Mouse (Mus musculus) limb, embryonic 14.5 days (tissue): ENCODE measurements around the gene Tmem104. TPM values are rescaled to one million over a fixed set of nuclear protein-coding genes. Genes with fewer than 3 reads are reported as not detected.

Experiments used
- ATAC-seq: fragments of 200-750 bp; cut with Nextera tagmentation; 2 replicates; pipeline ENCODE4 v1.8.0; 2017; ENCODE audit warnings: low read depth, moderate number of reproducible peaks, moderate TSS enrichment; ENCODE audit not compliant: low FRiP score
- DNase-seq: peaks from one replicate; pipeline ENCODE4 v3.0.0-alpha.2; 2015; ENCODE audit warnings: low spot score
- H3K27ac ChIP-seq: fragments of 300-500 bp; sonication (generic); replicated peaks from 2 replicates; pipeline ENCODE4 v1.5.1; 2014; ENCODE audit warnings: low read depth, mild to moderate bottlenecking, low read length, moderate library complexity, mixed read lengths
- H3K27me3 ChIP-seq: fragments of 300-500 bp; sonication (generic); 2 replicates; pipeline ENCODE4 v1.6.1; 2014; ENCODE audit warnings: low read length, mixed read lengths; ENCODE audit not compliant: control insufficient read depth, insufficient read depth
- H3K36me3 ChIP-seq: fragments of 300-500 bp; sonication (generic); 2 replicates; pipeline ENCODE4 v1.6.1; 2014; ENCODE audit warnings: mild to moderate bottlenecking, low read length, moderate library complexity, mixed read lengths; ENCODE audit not compliant: control insufficient read depth, insufficient read depth
- H3K4me1 ChIP-seq: fragments of 300-500 bp; sonication (generic); 2 replicates; pipeline ENCODE4 v1.6.1; 2014; ENCODE audit warnings: antibody characterized with exemption, low read length, mixed read lengths; ENCODE audit not compliant: control insufficient read depth, insufficient read depth
- H3K4me2 ChIP-seq: fragments of 300-500 bp; sonication (generic); replicated peaks from 2 replicates; pipeline ENCODE4 v1.6.1; 2014; ENCODE audit warnings: low read depth, mild to moderate bottlenecking, low read length, moderate library complexity; ENCODE audit not compliant: severe bottlenecking
- H3K4me3 ChIP-seq: fragments of 300-500 bp; sonication (generic); replicated peaks from 2 replicates; pipeline ENCODE4 v1.5.1; 2014; ENCODE audit warnings: low read length
- H3K9ac ChIP-seq: fragments of 300-500 bp; sonication (generic); 2 replicates; pipeline ENCODE4 v1.6.1; 2014; ENCODE audit warnings: mild to moderate bottlenecking, low read depth, low read length, moderate library complexity; ENCODE audit not compliant: severe bottlenecking
- H3K9me3 ChIP-seq: fragments of 300-500 bp; sonication (generic); 2 replicates; pipeline ENCODE4 v1.6.1; 2016; ENCODE audit warnings: low read length; ENCODE audit not compliant: control insufficient read depth
- POLR2A ChIP-seq: fragments of 200-500 bp; IDR thresholded peaks from 2 replicates; pipeline ENCODE4 v1.8.0; 2012; ENCODE audit warnings: inconsistent platforms, mild to moderate bottlenecking, moderate library complexity, borderline replicate concordance; ENCODE audit not compliant: insufficient read depth, insufficient read length; ENCODE audit errors: extremely low read depth
- WGBS: fragments of 180-500 bp; shearing (Covaris S2); extraction: QIAGEN DNeasy Blood & Tissue Kit; methylation state at CpG from one replicate; pipeline ENCODE4 v1.1.7; 2014; 5-methylcytosine and 5-hydroxymethylcytosine counted together
- polyA plus RNA-seq, 2 experiments: library from polyadenylated mRNA; depleted of rRNA in 1 of 2; stranded (reverse) in 1 of 2; unstranded in 1 of 2; fragments of >200 nt; fragmentation: Nextera tagmentation in 1 of 2; extraction: Ambion mirVana in 1 of 2; gene quantifications; 2 replicates each; pipeline versions ENCODE4 v1.2.1 to v1.2.3; 2012 to 2014

The Tmem104 gene
- polyA plus RNA-seq, 2 experiments = 9.2 to 12.4 TPM

DNA sequence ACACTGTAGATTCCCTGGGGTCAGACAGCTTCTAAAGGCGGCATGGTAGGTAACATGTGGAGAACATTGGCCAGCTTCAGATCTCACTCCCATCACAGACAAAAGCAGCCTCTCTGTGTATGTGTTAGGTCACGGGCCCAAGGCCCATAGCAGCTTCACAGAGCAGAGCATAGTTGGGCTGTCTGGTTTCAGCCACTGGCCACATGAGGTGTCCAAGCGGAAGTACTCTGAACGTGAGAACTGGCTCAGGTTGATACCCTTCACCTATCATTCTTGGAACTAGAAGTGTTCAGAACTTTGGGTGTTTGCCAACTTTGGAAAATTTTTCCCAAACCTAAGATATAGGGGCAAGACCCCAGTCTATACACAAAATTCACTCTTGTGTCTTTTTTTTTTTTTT, 17.9 kb upstream of the Tmem104 start:
- Histone ChIP-seq H3K36me3 (no peaks in the 10 kb centered on the region), H3K9ac (no peak overlapping the region), H3K4me2 (no peak overlapping the region), H3K4me1 (peaks cover 35% of the 10 kb centered on the region), H3K27ac (no peak overlapping the region), H3K4me3 (no peak overlapping the region), H3K9me3 (no peaks in the 10 kb centered on the region), H3K27me3 (peaks cover 21% of the 10 kb centered on the region)
- DNase-seq = no peak
- WGBS = 86% methylated on average over 4 of the region's 4 CpGs
- ATAC-seq = no peak
- no peak for TF ChIP-seq POLR2A

DNA sequence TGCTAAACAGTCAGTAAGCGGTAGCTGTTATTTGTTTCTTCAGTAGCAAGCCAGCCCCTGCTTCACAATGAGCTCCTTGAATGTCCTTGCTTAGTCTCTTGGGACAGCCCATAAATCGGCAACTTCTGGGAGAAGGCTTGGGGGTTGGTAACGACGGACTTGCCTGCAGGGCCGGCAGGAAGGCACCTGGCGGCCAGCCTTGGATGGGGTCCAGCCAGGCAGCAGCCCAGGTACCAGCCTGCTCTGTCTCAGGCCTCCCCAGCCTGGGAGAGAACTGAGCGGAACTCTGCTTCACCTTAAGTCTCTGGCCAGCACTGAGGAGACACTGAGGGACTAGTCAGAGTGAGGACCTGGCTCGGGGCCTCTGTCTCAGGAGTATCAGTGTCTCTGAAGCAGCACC, 16.2 kb upstream of the Tmem104 start:
- TF ChIP-seq POLR2A = no peak
- WGBS = 27% methylated on average over 8 of the region's 8 CpGs
- peaks cover 29% of the 10 kb centered on the region for H3K4me1 ChIP-seq
- H3K4me2 ChIP-seq = no peak overlapping the region
- ATAC-seq (no peak), DNase-seq (no peak)
- no peak overlapping the region for H3K27ac ChIP-seq
- no peak overlapping the region for H3K9ac ChIP-seq
- no peak overlapping the region for H3K4me3 ChIP-seq
- 0 out of 2 replicates have a peak, but pooled peaks cover 5% of the 10 kb centered on the region for H3K27me3 ChIP-seq
- no peaks in the 10 kb centered on the region for H3K9me3 ChIP-seq
- H3K36me3 ChIP-seq = no peaks in the 10 kb centered on the region

DNA sequence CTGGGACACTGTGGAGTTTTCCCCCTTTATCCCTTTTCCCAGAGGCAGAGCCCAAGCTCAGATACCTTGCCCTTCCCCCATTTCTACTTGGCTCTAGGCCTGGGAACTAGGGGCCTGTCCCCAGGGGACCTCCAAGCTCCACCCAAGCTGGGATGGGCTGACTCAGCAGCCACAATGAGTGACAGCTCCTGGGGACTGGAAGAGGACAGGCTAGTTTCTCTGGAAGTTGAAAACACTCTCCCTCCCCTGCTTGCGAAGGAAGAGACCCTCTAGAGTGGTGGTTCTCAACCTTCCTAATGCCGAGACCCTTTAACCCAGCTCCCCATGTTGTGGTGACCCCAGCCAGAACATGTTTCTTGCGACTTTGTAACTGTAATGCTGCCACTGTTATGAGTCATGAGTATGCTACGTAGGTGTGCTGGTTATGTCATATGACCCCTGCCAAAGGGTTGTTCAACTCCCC, 14.4 kb upstream of the Tmem104 start:
- Histone ChIP-seq H3K27me3 (0 out of 2 replicates have a peak, but pooled peaks cover 5% of the 10 kb centered on the region), H3K4me2 (no peak overlapping the region), H3K9me3 (no peaks in the 10 kb centered on the region), H3K27ac (no peak overlapping the region), H3K4me3 (no peak overlapping the region), H3K9ac (no peak overlapping the region), H3K36me3 (no peaks in the 10 kb centered on the region), H3K4me1 (peaks cover 39% of the 10 kb centered on the region)
- ATAC-seq = no peak
- no peak for TF ChIP-seq POLR2A
- peak; percentile 64 for DNase-seq
- whole genome bisulfite sequencing = 35% methylated on average over 4 of the region's 4 CpGs

DNA sequence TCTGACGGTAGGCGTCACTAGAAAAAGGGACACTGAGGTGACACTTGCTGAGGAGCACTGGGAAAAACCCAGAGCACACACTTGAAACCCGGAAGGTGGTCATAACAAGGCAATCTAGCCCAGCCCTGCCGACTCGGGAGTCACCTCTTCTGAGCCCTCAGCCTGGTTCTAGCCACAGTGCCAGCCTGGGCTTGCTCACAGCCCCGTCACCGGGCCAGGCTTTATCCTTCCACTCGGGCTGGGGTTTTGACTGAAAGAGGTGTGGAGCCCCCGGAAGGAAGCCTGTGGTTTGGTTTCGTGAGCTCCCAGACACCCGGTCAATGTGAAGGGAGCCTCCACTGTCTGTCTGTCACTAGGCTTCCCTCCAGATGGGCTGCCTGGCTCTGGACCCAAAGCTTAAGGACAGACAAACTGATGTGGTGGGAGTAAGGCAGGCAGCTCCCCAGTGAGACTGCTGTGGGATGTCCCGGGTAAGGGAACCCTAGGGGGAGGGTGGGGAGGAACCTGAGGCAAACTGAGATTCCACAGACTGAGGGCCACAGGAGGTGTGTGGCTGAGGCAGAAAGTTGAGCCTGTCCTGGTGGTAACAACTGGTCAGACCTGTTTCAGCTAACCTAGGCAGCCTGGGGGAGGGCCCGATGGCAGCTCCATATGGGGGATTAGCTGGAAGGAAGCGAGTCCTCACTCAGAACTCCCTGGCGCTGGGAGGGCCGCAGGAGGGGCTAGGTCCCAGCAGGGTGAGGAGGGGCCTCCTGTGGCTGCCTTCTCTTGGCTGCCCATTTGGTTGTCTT, 13.5 kb upstream of the Tmem104 start:
- peak overlapping the region; percentile 10; the same call in 1 of the 2 replicates for H3K4me2 ChIP-seq
- H3K27me3 ChIP-seq = 0 out of 2 replicates have a peak, but pooled peaks cover 5% of the 10 kb centered on the region
- H3K9ac ChIP-seq = no peak overlapping the region
- ATAC-seq (no peak), DNase-seq (no peak)
- peaks cover 41% of the 10 kb centered on the region for H3K4me1 ChIP-seq
- no peak overlapping the region for H3K27ac ChIP-seq
- no peak for TF ChIP-seq POLR2A
- H3K36me3 ChIP-seq = no peaks in the 10 kb centered on the region
- WGBS = 13% methylated on average over 16 of the region's 16 CpGs
- H3K4me3 ChIP-seq = no peak overlapping the region
- no peaks in the 10 kb centered on the region for H3K9me3 ChIP-seq

DNA sequence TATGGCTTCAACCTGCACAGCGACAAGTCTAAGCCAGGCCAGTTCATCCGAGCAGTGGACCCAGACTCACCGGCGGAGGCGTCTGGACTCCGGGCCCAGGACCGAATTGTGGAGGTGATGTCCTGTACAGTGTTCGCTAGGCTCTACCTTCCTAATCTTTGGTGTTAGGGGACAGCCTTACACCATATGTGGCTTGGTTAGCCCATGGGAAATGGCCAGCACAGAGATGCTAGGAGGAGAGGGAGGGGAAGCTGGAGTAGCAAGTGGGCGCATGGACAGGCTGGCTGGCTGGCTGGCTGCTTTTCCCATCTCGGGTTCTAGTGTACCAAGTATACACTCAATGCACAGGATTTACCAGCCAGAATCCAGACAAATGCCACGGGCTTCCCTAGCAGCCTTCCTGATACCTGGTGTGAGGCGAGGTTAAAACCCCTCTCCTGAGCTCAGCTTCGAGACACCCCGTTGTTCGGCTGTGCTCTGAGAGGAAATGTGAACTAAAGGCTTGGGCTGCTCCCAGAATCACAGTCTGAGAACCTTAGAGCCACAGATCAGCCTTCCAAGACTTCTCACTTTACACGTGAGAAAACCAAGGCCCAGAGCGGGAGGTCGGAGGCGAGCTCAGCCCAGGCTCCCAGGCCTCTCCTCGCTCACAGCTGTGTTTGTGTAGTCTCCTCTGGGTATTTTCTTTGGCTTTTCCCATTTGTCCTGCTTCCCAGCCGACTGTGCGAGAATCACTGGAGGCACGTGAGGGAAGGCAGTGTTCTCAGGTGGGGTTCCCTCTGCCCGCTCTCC, 10.7 kb upstream of the Tmem104 start:
- DNase-seq (peak; percentile 28), ATAC-seq (no peak)
- Histone ChIP-seq H3K9me3 (no peaks in the 10 kb centered on the region), H3K27me3 (0 out of 2 replicates have a peak, but pooled peaks cover 5% of the 10 kb centered on the region), H3K9ac (no peak overlapping the region), H3K4me3 (no peak overlapping the region), H3K27ac (peak overlapping the region; percentile 58), H3K4me2 (no peak overlapping the region), H3K36me3 (no peaks in the 10 kb centered on the region), H3K4me1 (peaks cover 37% of the 10 kb centered on the region)
- TF ChIP-seq POLR2A = no peak
- WGBS = 64% methylated on average over 24 of the region's 24 CpGs
